Comparison of ENCODE assay signal across 15 mouse cellular contexts in genomic region chr8:87225504-87226425, GRCm38 (mm10).
A peak's percentile ranks its signal among the peaks of the same experiment; 100 is the strongest.
DNase-seq lines count a peak whose midpoint lies in the region; ATAC-seq lines count a peak whose summit lies in the region.
"Had no signal": no experiment of that assay in that cellular context is flagged by ENCODE, and none has a peak within 500 bp of the region (broad histone marks: within the 10 kb centered on the region; RNA-seq: fewer than 3 reads in every experiment).

No protein-coding gene starts in this region.

- no peak; the same call in 1 of the 2 replicates for ATAC-seq in embryonic facial prominence, embryonic 11.5 days (replicated peaks; ENCODE audit: insufficient number of reproducible peaks, low FRiP score, low TSS enrichment, low read depth)
- peak; percentile 69 for ATAC-seq in hindbrain, embryonic 12.5 days (ENCODE audit: low FRiP score)
- ATAC-seq in midbrain, embryonic 15.5 days (replicated peaks): peak; percentile 88
- ATAC-seq: Patski had no signal

- no peaks in the 10 kb centered on the region for H3K27me3 ChIP-seq in embryonic facial prominence, embryonic 11.5 days (ENCODE audit: control insufficient read depth, insufficient read depth, low read length)
- H3K27me3 ChIP-seq in embryonic facial prominence, embryonic 10.5 days (replicated peaks; ENCODE audit: low read depth, poor library complexity, severe bottlenecking): 0 out of 2 replicates have a peak, but pooled peaks cover 5% of the 10 kb centered on the region
- H3K27me3 ChIP-seq in hindbrain, embryonic 12.5 days: peaks cover 16% of the 10 kb centered on the region
- H3K27me3 ChIP-seq in midbrain, embryonic 15.5 days (replicated peaks): no peaks in the 10 kb centered on the region
- H3K27me3 ChIP-seq: heart, embryonic 15.5 days had no signal

- no peak overlapping the region for H3K27ac ChIP-seq in embryonic facial prominence, embryonic 11.5 days (replicated peaks; ENCODE audit: low read depth, low read length)
- H3K27ac ChIP-seq in embryonic facial prominence, embryonic 10.5 days (replicated peaks): no peak overlapping the region
- H3K27ac ChIP-seq in hindbrain, embryonic 12.5 days: no peak overlapping the region; the same call in 1 of the 2 replicates
- H3K27ac ChIP-seq in midbrain, embryonic 15.5 days: peak overlapping the region; percentile 63
- H3K27ac ChIP-seq: heart, embryonic 15.5 days had no signal

- no peaks in the 10 kb centered on the region for H3K9me3 ChIP-seq in embryonic facial prominence, embryonic 11.5 days (replicated peaks; ENCODE audit: control insufficient read depth, low read length)
- no peaks in the 10 kb centered on the region for H3K9me3 ChIP-seq in embryonic facial prominence, embryonic 10.5 days
- H3K9me3 ChIP-seq in hindbrain, embryonic 12.5 days (replicated peaks): no peaks in the 10 kb centered on the region
- H3K9me3 ChIP-seq in midbrain, embryonic 15.5 days: no peaks in the 10 kb centered on the region
- H3K9me3 ChIP-seq: heart, embryonic 15.5 days had no signal

- DNase-seq in embryonic facial prominence, embryonic 11.5 days (ENCODE audit: low spot score): peak; percentile 27
- DNase-seq in embryonic facial prominence, embryonic 10.5 days (ENCODE audit: low spot score): no peak
- peak; percentile 85 for DNase-seq in brain, adult 2 months (ENCODE audit: low read depth, low spot score)
- DNase-seq in layer of hippocampus, adult 11-12 months (ENCODE audit: low spot score): no peak
- DNase-seq in retina, postnatal 1 day: no peak
- DNase-seq in spleen, postnatal 10 days (ENCODE audit: low spot score in 2 of 2): no peak
- DNase-seq: adrenal gland, postnatal 36 days; kidney, postnatal 14 days; lung, adult 18-20 months; right cerebral cortex, postnatal 25 days; thymus, postnatal 4 days had no signal

- no peak overlapping the region for H3K4me2 ChIP-seq in embryonic facial prominence, embryonic 11.5 days (ENCODE audit: low read depth, low read length)
- no peak overlapping the region for H3K4me2 ChIP-seq in hindbrain, embryonic 12.5 days (replicated peaks)
- H3K4me2 ChIP-seq in midbrain, embryonic 15.5 days: no peak overlapping the region
- H3K4me2 ChIP-seq: heart, embryonic 15.5 days had no signal

- H3K36me3 ChIP-seq in embryonic facial prominence, embryonic 11.5 days (replicated peaks; ENCODE audit: control insufficient read depth, insufficient read depth, low read depth, low read length): no peaks in the 10 kb centered on the region
- no peaks in the 10 kb centered on the region for H3K36me3 ChIP-seq in embryonic facial prominence, embryonic 10.5 days (replicated peaks)
- no peaks in the 10 kb centered on the region for H3K36me3 ChIP-seq in hindbrain, embryonic 12.5 days
- H3K36me3 ChIP-seq in midbrain, embryonic 15.5 days (replicated peaks): no peaks in the 10 kb centered on the region
- H3K36me3 ChIP-seq: heart, embryonic 15.5 days had no signal

- no peak overlapping the region for H3K9ac ChIP-seq in embryonic facial prominence, embryonic 11.5 days (replicated peaks; ENCODE audit: low read length)
- H3K9ac ChIP-seq in hindbrain, embryonic 12.5 days: no peak overlapping the region
- H3K9ac ChIP-seq in midbrain, embryonic 15.5 days: no peak overlapping the region
- H3K9ac ChIP-seq: heart, embryonic 15.5 days had no signal

- no peak overlapping the region for H3K4me3 ChIP-seq in embryonic facial prominence, embryonic 11.5 days (ENCODE audit: low read depth, low read length)
- no peak overlapping the region for H3K4me3 ChIP-seq in embryonic facial prominence, embryonic 10.5 days
- H3K4me3 ChIP-seq in hindbrain, embryonic 12.5 days: no peak overlapping the region
- no peak overlapping the region for H3K4me3 ChIP-seq in midbrain, embryonic 15.5 days
- H3K4me3 ChIP-seq: heart, embryonic 15.5 days had no signal

- no peaks in the 10 kb centered on the region for H3K4me1 ChIP-seq in embryonic facial prominence, embryonic 11.5 days (ENCODE audit: control insufficient read depth, insufficient read depth, low read length)
- peaks cover 5% of the 10 kb centered on the region; the same call in 1 of the 2 replicates for H3K4me1 ChIP-seq in embryonic facial prominence, embryonic 10.5 days
- peaks cover 7% of the 10 kb centered on the region for H3K4me1 ChIP-seq in hindbrain, embryonic 12.5 days
- H3K4me1 ChIP-seq in midbrain, embryonic 15.5 days: peaks cover 10% of the 10 kb centered on the region; the same call in 1 of the 2 replicates
- H3K4me1 ChIP-seq: heart, embryonic 15.5 days had no signal

- 76% methylated on average over 11 of the region's 11 CpGs for WGBS in embryonic facial prominence, embryonic 11.5 days
- 81% methylated on average over 11 of the region's 11 CpGs for WGBS in embryonic facial prominence, embryonic 10.5 days
- WGBS in hindbrain, embryonic 12.5 days: 75% methylated on average over 11 of the region's 11 CpGs
- WGBS in midbrain, embryonic 15.5 days: 51% methylated on average over 11 of the region's 11 CpGs

Comparison
In these comparisons a context has a peak if more than half of its experiments do, and no peak if none do; other contexts are left out.
1. DNase-seq: peak in embryonic facial prominence, embryonic 11.5 days (single experiment) and brain, adult 2 months (single experiment); none in embryonic facial prominence, embryonic 10.5 days (single experiment), layer of hippocampus, adult 11-12 months (single experiment), retina, postnatal 1 day (single experiment) and spleen, postnatal 10 days (0 of 2).